Mouse (Mus musculus) B cell, adult (primary cell): Measurements from ENCODE around the gene Crat. TPM values are rescaled to one million over a fixed set of nuclear protein-coding genes. Genes with fewer than 3 reads are reported as not detected.

Experiments used
- total RNA-seq: library from RNA; stranded (reverse); gene quantifications from 4 replicates; pipeline ENCODE4 v1.2.4, GENCODE M21; 2023; ENCODE audit not compliant: inconsistent age

The Crat gene
- total RNA-seq = 20.2 to 34.2 TPM (median 25.9 TPM) in 4 replicates

DNA sequence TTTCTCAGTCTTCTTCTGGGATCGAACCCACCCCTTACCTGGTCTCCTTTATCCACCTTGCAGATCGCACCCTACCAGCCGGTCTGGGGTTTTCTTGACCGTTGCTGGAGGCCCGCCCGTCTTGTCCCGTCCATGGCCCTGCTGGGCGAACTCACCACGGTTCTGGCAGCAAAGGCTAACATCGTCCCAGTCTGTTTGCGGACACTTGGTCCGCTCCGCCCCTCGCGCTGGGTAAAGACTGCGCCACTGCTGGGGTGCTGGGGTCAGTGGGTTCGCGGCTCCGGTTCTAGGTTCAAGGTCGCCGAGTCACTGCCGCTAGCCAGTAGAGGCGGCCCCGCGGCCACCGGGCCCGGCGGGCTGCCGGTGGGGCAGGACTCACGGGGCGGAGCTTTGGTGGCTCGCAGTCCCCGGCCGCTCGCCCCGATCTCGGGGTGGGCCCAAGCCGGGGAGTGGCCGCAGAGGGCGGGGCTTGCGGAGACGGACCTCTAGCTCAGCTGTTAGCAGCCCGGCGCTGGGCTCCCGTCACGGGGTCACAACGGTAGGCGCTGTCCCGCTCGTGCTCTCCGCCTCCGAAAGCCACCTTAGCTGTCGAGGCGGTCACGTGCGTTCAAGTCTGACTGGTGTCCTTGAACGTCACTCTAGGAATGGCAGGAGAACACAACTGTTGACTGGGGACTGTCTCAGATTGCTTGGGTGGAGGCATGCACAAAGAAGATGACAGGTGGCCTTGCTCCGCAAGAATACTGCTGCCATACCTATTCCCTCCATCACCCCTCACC, at the start of gene Crat:
Gene Crat (minus strand): TSS at position 657 of the 779 bp plus-strand sequence.

DNA sequence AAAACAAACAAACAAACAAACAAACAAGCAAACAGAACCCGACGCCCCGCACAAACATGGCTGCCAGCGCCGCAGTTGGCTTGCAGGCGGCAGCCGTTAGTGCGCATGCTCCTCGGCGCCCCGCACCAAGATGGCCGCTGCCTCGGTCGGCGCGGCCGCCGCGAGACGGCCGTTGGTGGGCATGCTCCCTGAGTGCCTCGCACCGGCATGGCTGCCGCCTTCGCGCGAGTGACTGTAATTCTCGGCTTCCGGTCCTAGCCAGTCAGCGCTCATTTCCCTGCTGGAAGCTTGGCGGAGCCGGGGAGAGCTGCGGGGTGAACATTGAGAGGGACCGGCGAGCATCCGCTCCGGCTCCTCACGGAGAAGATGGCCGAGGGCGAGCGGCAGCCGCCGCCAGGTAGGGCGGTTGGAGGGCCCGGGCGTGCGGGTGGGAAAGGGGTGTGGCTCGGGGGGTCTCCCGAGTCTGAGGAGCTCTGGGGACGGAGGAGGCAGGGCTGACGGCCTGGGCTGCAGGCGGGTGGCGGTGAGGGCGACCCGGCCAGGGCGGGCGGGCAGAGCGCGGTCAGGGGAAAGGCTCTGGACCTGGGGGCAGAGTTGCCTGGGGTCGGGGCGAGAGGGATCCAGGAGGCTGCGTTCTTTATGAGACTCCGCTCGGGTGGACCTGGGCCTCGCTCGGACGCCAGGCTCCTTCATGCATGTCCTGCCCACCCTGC, 479 bp upstream of the Crat start, which contains the start of gene Ptpa:
Gene Ptpa (plus strand): TSS at position 104 of the 713 bp plus-strand sequence.

DNA sequence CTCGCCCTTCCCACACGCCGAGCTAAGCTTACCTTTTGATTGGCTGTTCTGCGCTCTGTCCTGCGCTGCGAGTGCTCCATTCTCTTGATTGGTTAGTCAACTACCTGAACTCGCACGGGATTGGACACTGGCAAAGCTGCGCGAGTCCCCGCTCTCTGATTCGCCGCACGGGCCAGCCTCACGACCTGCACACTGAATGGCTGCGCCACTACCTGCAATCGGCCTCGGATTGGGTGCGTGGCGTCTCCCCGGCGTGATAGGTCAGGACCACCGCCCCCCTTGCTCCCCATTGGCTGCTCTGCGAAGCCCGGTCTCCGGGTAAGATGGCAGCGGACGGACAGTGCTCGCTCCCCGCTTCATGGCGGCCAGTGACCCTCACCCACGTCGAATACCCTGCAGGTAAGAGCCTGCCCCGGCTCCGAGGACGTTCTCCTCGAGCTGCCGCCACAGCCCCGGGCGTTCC, 23.5 kb downstream of the Crat start, which contains the start of gene Dolpp1:
Gene Dolpp1 (plus strand): TSS at position 141 of the 463 bp plus-strand sequence.

DNA sequence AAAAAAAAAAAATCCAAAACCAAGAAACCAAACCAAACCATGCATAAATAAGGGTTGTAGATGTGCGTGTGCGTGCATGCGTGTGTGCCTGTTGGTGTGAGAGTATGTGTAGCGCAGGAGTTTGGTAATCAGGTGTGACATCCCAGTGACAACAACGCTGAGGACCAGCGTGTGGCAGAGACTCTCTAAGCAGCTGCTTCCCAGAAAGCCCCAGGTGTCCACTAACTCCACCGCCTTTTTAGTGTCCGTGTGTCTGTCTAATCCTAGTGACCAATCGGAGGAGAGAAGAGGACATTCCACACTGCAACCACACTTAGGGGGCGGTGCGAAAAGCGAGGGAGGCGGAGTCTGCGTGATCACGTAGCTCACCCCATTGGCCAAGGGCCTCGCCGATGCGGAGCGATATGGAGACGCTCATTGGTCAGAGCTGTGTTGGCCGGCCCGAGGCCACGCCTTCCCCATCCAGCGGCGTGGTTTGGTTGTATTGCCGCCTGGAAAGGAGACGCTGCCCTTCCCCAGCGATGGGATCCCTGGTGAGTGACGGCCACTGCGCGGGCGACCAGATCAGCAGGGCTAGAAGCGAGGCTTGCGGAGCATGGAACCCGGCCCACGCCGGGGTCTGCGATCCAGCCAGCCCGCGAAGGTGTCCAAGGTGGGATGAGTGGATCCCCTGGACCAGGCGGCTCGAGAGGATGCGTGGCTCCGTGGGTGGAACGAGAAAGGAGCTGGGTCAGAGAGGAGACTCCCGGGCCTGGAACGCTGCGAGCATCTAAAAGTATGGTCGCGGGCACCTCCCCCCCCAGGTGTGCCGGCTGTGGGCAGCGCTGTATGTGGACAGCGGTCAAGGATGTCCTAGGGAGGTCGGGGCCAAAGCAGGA, 51.6 kb downstream of the Crat start, which contains the start of gene Miga2:
Gene Miga2 (plus strand): TSS at position 461 of the 878 bp plus-strand sequence.

DNA sequence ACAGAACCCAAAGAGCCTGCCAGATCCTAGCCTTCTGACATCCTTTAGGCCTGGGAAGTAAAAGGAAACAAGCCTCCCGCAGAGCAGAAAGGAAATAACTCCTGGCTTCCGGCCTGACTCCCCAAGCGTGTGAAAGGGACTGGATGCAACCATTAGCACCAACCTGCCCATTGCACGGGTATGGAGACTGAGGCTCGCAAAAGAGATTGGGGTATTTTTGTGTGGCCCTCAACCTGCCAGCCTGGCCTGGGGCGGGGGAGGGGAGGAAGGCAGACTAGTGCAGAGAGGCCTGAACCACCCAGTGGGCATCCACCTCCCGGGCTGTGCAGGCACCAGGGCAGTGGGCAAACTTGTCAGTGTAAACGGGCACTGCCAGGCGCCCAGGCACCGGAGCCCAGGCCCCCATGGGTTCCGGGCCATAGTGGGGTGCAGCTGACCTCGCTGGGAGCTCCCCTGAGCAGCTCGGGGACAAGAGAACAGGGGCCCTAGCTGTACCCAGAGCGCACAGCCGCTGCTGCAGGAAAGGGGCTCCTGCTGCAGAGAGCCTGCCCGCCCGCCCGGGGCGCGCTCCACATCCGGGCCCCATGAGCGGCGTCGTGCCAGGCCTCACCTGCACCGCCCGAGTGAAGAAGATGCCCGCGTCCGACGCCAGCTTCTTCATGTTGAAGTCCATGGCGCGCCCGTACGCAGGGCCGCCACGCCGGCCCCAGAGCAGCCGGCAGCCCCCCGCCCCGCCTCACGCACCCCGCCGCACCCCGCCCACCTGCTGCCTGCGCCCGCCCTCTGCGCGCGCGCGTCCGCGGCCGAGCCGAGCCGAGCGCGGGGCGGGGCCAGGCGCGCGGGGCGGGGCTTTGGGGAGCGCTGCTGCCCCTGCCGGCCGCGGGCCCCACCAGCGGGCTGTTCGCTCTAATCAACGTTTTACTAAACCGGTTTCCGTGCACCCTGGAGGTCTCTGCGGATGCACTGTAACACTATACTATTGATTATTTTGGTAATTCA, 56.8 kb downstream of the Crat start, which contains the start of gene Sh3glb2:
Gene Sh3glb2 (minus strand): TSS at position 805 of the 999 bp plus-strand sequence.

Other genes with a start within 250 kb of the Crat start
- gene Endog, start 244.3 kb downstream of the Crat start, total RNA-seq = 8.8 to 9.3 TPM (median 9.1 TPM) in 4 replicates
- gene Spout1, start 237.4 kb downstream of the Crat start, total RNA-seq = 19.9 to 23.6 TPM (median 22.6 TPM) in 4 replicates
- 7.4 to 11.1 TPM (median 7.9 TPM) in 4 replicates for gene Kyat1, start 210.0 kb downstream of the Crat start, total RNA-seq
- 26.7 to 32.9 TPM (median 28.9 TPM) in 4 replicates for gene Lrrc8a, start 178.1 kb downstream of the Crat start, total RNA-seq
- 0.90 to 5.9 TPM (median 3.4 TPM) in 4 replicates for gene Gm28035, start 175.2 kb downstream of the Crat start, total RNA-seq
- gene Phyhd1, start 149.6 kb downstream of the Crat start, total RNA-seq = 4.9 to 10.3 TPM (median 8.9 TPM) in 4 replicates
- 3.3 TPM in 1 of 4 replicates, not detected in the others for gene Gm28038, start 134.8 kb downstream of the Crat start, total RNA-seq
- gene Dolk, start 129.5 kb downstream of the Crat start, total RNA-seq = 8.1 to 11.2 TPM (median 9.9 TPM) in 4 replicates
- gene Nup188, start 129.4 kb downstream of the Crat start, total RNA-seq = 50.2 to 59.9 TPM (median 55.0 TPM) in 4 replicates
- 56.1 to 83.8 TPM (median 71.9 TPM) in 4 replicates for gene Sh3glb2, start 56.5 kb downstream of the Crat start, total RNA-seq
- 12.5 to 23.0 TPM (median 18.0 TPM) in 4 replicates for gene Miga2, start 51.6 kb downstream of the Crat start, total RNA-seq
- 17.4 to 23.5 TPM (median 19.5 TPM) in 4 replicates for gene Dolpp1, start 23.6 kb downstream of the Crat start, total RNA-seq
- gene Ptpa, start 226 bp upstream of the Crat start, total RNA-seq = 140 to 153 TPM (median 144 TPM) in 4 replicates
- 2.8 to 4.8 TPM (median 3.2 TPM) in 4 replicates for gene Ier5l, start 58.4 kb upstream of the Crat start, total RNA-seq
- gene Cstad, start 179.2 kb upstream of the Crat start, total RNA-seq = 4.6 to 7.9 TPM (median 5.7 TPM) in 4 replicates